Mouse (Mus musculus): ENCODE measurements at regions not wholly inside any gene's neighbourhood (a gene's known extent, or its start where the extent isn't known, plus 50 kb on each side); places are given as distances from the start of the nearest gene placed in this dataset.

GRCm38 (mm10) chr7:54406596-54406995, 428.7 kb upstream of the Luzp2 start:
- ATAC-seq (ENCODE audit: low TSS enrichment) = no peak

- ATAC-seq (ENCODE audit: low TSS enrichment) = peak; percentile 55; the same call in 1 of the 2 replicates
Observed at GRCm38 (mm10) chr7:54407768-54408167, 427.5 kb upstream of the Luzp2 start.

All from frontal cortex, adult (tissue).